Mouse (Mus musculus): Measurements from ENCODE around the gene Rps6ka5. TPM values are rescaled to one million over a fixed set of nuclear protein-coding genes. Genes with fewer than 3 reads are reported as not detected.

Rps6ka5 gene
- polyA plus RNA-seq, 1 experiment from 2014 or later: 14.4 TPM

- no peaks in the 10 kb centered on the region for H3K27me3 ChIP-seq (replicated peaks; ENCODE audit: control insufficient read depth, insufficient read depth, low read length)
- 0 out of 2 replicates have a peak, but pooled peaks have one; percentile 25 for ATAC-seq
- peak overlapping the region; percentile 62 for H3K4me2 ChIP-seq (ENCODE audit: low read length)
- H3K4me1 ChIP-seq (replicated peaks; ENCODE audit: control insufficient read depth, insufficient read depth, low read length): peaks cover 11% of the 10 kb centered on the region
- 45% methylated on average over 9 of the region's 9 CpGs for WGBS
- peak overlapping the region; percentile 34 for H3K4me3 ChIP-seq (replicated peaks; ENCODE audit: low read length)
- H3K27ac ChIP-seq (ENCODE audit: low read length): no peak overlapping the region
- no peak overlapping the region for H3K9ac ChIP-seq (replicated peaks; ENCODE audit: low read depth, low read length)
- H3K36me3 ChIP-seq (ENCODE audit: control insufficient read depth, insufficient read depth): no peaks in the 10 kb centered on the region
- H3K9me3 ChIP-seq (ENCODE audit: control insufficient read depth, low read length): no peaks in the 10 kb centered on the region
Observed at GRCm38 (mm10) chr12:100527241-100527640, 199.5 kb downstream of the Rps6ka5 start.

GRCm38 (mm10) chr12:100525939-100526338 lies 200.8 kb downstream of the Rps6ka5 start:
- no peaks in the 10 kb centered on the region for H3K9me3 ChIP-seq (ENCODE audit: control insufficient read depth, low read length)
- no peak overlapping the region for H3K27ac ChIP-seq (ENCODE audit: low read length)
- H3K36me3 ChIP-seq (ENCODE audit: control insufficient read depth, insufficient read depth): no peaks in the 10 kb centered on the region
- no peak overlapping the region for H3K9ac ChIP-seq (replicated peaks; ENCODE audit: low read depth, low read length)
- ATAC-seq: no peak
- 77% methylated on average over 1 of the region's 1 CpGs for WGBS
- no peak overlapping the region for H3K4me2 ChIP-seq (ENCODE audit: low read length)
- peaks cover 11% of the 10 kb centered on the region for H3K4me1 ChIP-seq (replicated peaks; ENCODE audit: control insufficient read depth, insufficient read depth, low read length)
- no peak overlapping the region for H3K4me3 ChIP-seq (replicated peaks; ENCODE audit: low read length)
- no peaks in the 10 kb centered on the region for H3K27me3 ChIP-seq (replicated peaks; ENCODE audit: control insufficient read depth, insufficient read depth, low read length)

- Histone ChIP-seq H3K4me2 (ENCODE audit: low read length) (peak within 1 kb of the TSS; percentile 84), H3K4me1 (replicated peaks; ENCODE audit: control insufficient read depth, insufficient read depth, low read length) (peaks cover 21% of the 10 kb centered on the region), H3K4me3 (replicated peaks; ENCODE audit: low read length) (peak within 1 kb of the TSS; percentile 91), H3K9ac (replicated peaks; ENCODE audit: low read depth, low read length) (peak within 1 kb of the TSS; percentile 100), H3K27me3 (replicated peaks; ENCODE audit: control insufficient read depth, insufficient read depth, low read length) (no peaks in the 10 kb centered on the region), H3K9me3 (ENCODE audit: control insufficient read depth, low read length) (no peaks in the 10 kb centered on the region), H3K36me3 (ENCODE audit: control insufficient read depth, insufficient read depth) (no peaks in the 10 kb centered on the region), H3K27ac (ENCODE audit: low read length) (peak within 1 kb of the TSS; percentile 83)
- peak; percentile 54 for ATAC-seq
- 3% methylated on average over 34 of the region's 42 CpGs for whole genome bisulfite sequencing
Observed at GRCm38 (mm10) chr12:100520794-100521186, 206.0 kb downstream of the Rps6ka5 start, which contains the start of gene Ttc7b. Gene Ttc7b, minus strand, starts transcription at chr12:100520826.

DNA sequence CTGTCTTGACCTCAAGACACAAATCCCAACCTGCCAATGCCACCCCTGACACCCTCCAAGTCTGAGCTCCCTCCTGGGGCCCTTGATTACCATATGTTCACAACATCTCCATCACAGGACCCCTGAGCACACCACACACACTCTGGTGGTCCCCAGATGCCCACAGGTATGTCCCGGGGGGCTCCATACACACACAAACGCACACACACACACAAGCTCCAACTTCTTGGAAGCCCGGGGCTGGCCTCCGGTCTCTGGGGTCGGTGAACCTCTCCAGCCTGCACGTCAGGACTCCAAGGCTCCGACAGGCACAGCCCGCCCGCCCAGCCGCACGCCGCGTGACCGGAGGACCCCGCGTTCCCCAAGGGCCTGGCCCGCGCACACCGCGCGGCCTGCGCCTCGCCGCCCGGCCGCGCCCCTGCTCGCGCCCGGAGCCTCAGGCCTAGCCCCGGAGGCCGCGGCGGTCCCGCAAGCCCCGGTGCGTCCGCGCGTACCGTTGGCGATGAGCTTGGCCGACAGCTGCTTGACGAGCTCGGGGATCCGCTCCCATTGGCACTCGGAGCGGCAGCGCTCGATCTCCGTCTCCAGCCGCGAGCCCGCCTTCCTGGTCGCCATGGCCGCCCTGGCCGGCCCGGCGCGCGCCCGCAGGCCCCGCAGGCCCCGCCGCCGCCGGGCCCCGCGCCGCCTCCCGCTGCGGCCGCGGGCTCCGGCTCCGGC lies 206.5 kb downstream of the Rps6ka5 start:
- peak; percentile 66 for ATAC-seq
- WGBS: under 1% methylated on average over 57 of the region's 76 CpGs
- Histone ChIP-seq H3K4me1 (replicated peaks; ENCODE audit: control insufficient read depth, insufficient read depth, low read length) (peaks cover 21% of the 10 kb centered on the region), H3K27me3 (replicated peaks; ENCODE audit: control insufficient read depth, insufficient read depth, low read length) (no peaks in the 10 kb centered on the region), H3K9ac (replicated peaks; ENCODE audit: low read depth, low read length) (peak overlapping the region; percentile 100), H3K4me2 (ENCODE audit: low read length) (peak overlapping the region; percentile 84), H3K9me3 (ENCODE audit: control insufficient read depth, low read length) (no peaks in the 10 kb centered on the region), H3K27ac (ENCODE audit: low read length) (peak overlapping the region; percentile 83), H3K4me3 (replicated peaks; ENCODE audit: low read length) (peak overlapping the region; percentile 91), H3K36me3 (ENCODE audit: control insufficient read depth, insufficient read depth) (no peaks in the 10 kb centered on the region)

GRCm38 (mm10) chr12:100519684-100520076 lies 207.1 kb downstream of the Rps6ka5 start:
- WGBS: 41% methylated on average over 7 of the region's 7 CpGs
- peak overlapping the region; percentile 100 for H3K9ac ChIP-seq (replicated peaks; ENCODE audit: low read depth, low read length)
- peak overlapping the region; percentile 84 for H3K4me2 ChIP-seq (ENCODE audit: low read length)
- peak overlapping the region; percentile 91 for H3K4me3 ChIP-seq (replicated peaks; ENCODE audit: low read length)
- H3K9me3 ChIP-seq (ENCODE audit: control insufficient read depth, low read length): no peaks in the 10 kb centered on the region
- H3K27me3 ChIP-seq (replicated peaks; ENCODE audit: control insufficient read depth, insufficient read depth, low read length): no peaks in the 10 kb centered on the region
- peaks cover 21% of the 10 kb centered on the region for H3K4me1 ChIP-seq (replicated peaks; ENCODE audit: control insufficient read depth, insufficient read depth, low read length)
- ATAC-seq: peak; percentile 25; the same call in 1 of the 2 replicates
- no peak overlapping the region for H3K27ac ChIP-seq (ENCODE audit: low read length)
- no peaks in the 10 kb centered on the region for H3K36me3 ChIP-seq (ENCODE audit: control insufficient read depth, insufficient read depth)

GRCm38 (mm10) chr12:100517371-100517770 lies 209.4 kb downstream of the Rps6ka5 start:
- Histone ChIP-seq H3K4me2 (ENCODE audit: low read length) (no peak overlapping the region), H3K36me3 (ENCODE audit: control insufficient read depth, insufficient read depth) (no peaks in the 10 kb centered on the region), H3K9ac (replicated peaks; ENCODE audit: low read depth, low read length) (no peak overlapping the region), H3K9me3 (ENCODE audit: control insufficient read depth, low read length) (no peaks in the 10 kb centered on the region), H3K4me1 (replicated peaks; ENCODE audit: control insufficient read depth, insufficient read depth, low read length) (peaks cover 21% of the 10 kb centered on the region), H3K27ac (ENCODE audit: low read length) (no peak overlapping the region), H3K27me3 (replicated peaks; ENCODE audit: control insufficient read depth, insufficient read depth, low read length) (no peaks in the 10 kb centered on the region), H3K4me3 (replicated peaks; ENCODE audit: low read length) (no peak overlapping the region)
- no peak for ATAC-seq
- WGBS: 95% methylated on average over 9 of the region's 9 CpGs

- Histone ChIP-seq H3K27ac (ENCODE audit: low read length) (no peak overlapping the region), H3K4me3 (replicated peaks; ENCODE audit: low read length) (no peak overlapping the region), H3K4me1 (replicated peaks; ENCODE audit: control insufficient read depth, insufficient read depth, low read length) (peaks cover 21% of the 10 kb centered on the region), H3K9me3 (ENCODE audit: control insufficient read depth, low read length) (no peaks in the 10 kb centered on the region), H3K9ac (replicated peaks; ENCODE audit: low read depth, low read length) (no peak overlapping the region), H3K4me2 (ENCODE audit: low read length) (no peak overlapping the region), H3K36me3 (ENCODE audit: control insufficient read depth, insufficient read depth) (no peaks in the 10 kb centered on the region), H3K27me3 (replicated peaks; ENCODE audit: control insufficient read depth, insufficient read depth, low read length) (no peaks in the 10 kb centered on the region)
- 97% methylated on average over 1 of the region's 1 CpGs for WGBS
- no peak for ATAC-seq
Observed at GRCm38 (mm10) chr12:100516161-100516838, 210.5 kb downstream of the Rps6ka5 start.

- no peaks in the 10 kb centered on the region for H3K27me3 ChIP-seq (replicated peaks; ENCODE audit: control insufficient read depth, insufficient read depth, low read length)
- peaks cover 21% of the 10 kb centered on the region for H3K4me1 ChIP-seq (replicated peaks; ENCODE audit: control insufficient read depth, insufficient read depth, low read length)
- no peak overlapping the region for H3K4me2 ChIP-seq (ENCODE audit: low read length)
- no peaks in the 10 kb centered on the region for H3K36me3 ChIP-seq (ENCODE audit: control insufficient read depth, insufficient read depth)
- no peaks in the 10 kb centered on the region for H3K9me3 ChIP-seq (ENCODE audit: control insufficient read depth, low read length)
- H3K9ac ChIP-seq (replicated peaks; ENCODE audit: low read depth, low read length): no peak overlapping the region
- ATAC-seq: no peak
- no peak overlapping the region for H3K4me3 ChIP-seq (replicated peaks; ENCODE audit: low read length)
- 95% methylated on average over 4 of the region's 4 CpGs for WGBS
- H3K27ac ChIP-seq (ENCODE audit: low read length): no peak overlapping the region
Observed at GRCm38 (mm10) chr12:100515493-100515892, 211.3 kb downstream of the Rps6ka5 start.

GRCm38 (mm10) chr12:100514611-100515010 lies 212.2 kb downstream of the Rps6ka5 start:
- H3K9ac ChIP-seq (replicated peaks; ENCODE audit: low read depth, low read length): no peak overlapping the region
- ATAC-seq: no peak
- H3K9me3 ChIP-seq (ENCODE audit: control insufficient read depth, low read length): no peaks in the 10 kb centered on the region
- peaks cover 16% of the 10 kb centered on the region for H3K4me1 ChIP-seq (replicated peaks; ENCODE audit: control insufficient read depth, insufficient read depth, low read length)
- no peak overlapping the region for H3K4me3 ChIP-seq (replicated peaks; ENCODE audit: low read length)
- H3K4me2 ChIP-seq (ENCODE audit: low read length): no peak overlapping the region
- no peaks in the 10 kb centered on the region for H3K36me3 ChIP-seq (ENCODE audit: control insufficient read depth, insufficient read depth)
- no peaks in the 10 kb centered on the region for H3K27me3 ChIP-seq (replicated peaks; ENCODE audit: control insufficient read depth, insufficient read depth, low read length)
- no peak overlapping the region for H3K27ac ChIP-seq (ENCODE audit: low read length)
- 92% methylated on average over 1 of the region's 1 CpGs for WGBS

Measured in forebrain, embryonic 16.5 days (tissue).